Mouse (Mus musculus): Measurements from ENCODE around the gene Gdpd4. TPM values are rescaled to one million over a fixed set of nuclear protein-coding genes. Genes with fewer than 3 reads are reported as not detected.

Gdpd4 gene
- not detected for total RNA-seq (2021)

DNA sequence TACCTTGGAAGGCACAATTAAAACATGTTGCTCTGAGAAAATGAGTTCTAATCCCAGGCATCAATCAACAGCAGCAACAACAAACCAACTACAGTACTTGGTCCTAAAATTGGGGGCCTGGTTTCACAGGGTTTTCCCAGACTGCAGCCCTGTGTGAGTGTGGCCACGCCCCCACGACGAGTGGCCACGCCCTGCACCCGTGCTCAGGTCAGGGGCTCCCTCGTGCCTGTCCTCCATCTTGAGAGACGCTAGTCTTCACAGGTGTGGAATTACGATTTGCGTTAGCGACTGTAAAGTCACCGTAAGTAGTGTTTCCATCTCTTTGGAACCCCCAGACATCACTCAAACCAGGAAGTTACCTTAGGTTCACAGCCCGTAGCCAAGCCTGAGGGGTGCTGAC is at the start of gene Gdpd4:
Gene Gdpd4 (plus strand): TSS at position 214 of the 400 bp plus-strand sequence.
- intact Hi-C loops (cut with DNase I): no loop called here
- DNase-seq (ENCODE audit: extremely low spot score in 1 of 2, low spot score in 2 of 2): no peak

GRCm38 (mm10) chr7:97872396-97872795 is 47.4 kb upstream of the Gdpd4 start:
- intact Hi-C loops (cut with DNase I): no loop called here

GRCm38 (mm10) chr7:97873317-97873716 is 46.4 kb upstream of the Gdpd4 start:
- no peak for DNase-seq (ENCODE audit: extremely low spot score in 1 of 2, low spot score in 2 of 2)
- intact Hi-C loops (cut with DNase I): no loop called here

More at GRCm38 (mm10) chr7:97872396-97872795, 47.4 kb upstream of the Gdpd4 start:
- DNase-seq (ENCODE audit: extremely low spot score in 1 of 2, low spot score in 2 of 2): peak in 1 of 2 experiments; percentile 26

GRCm38 (mm10) chr7:97877846-97878538 is 41.8 kb upstream of the Gdpd4 start:
- intact Hi-C loops (cut with DNase I): no loop called here
- DNase-seq (ENCODE audit: extremely low spot score in 1 of 2, low spot score in 2 of 2): no peak

DNA sequence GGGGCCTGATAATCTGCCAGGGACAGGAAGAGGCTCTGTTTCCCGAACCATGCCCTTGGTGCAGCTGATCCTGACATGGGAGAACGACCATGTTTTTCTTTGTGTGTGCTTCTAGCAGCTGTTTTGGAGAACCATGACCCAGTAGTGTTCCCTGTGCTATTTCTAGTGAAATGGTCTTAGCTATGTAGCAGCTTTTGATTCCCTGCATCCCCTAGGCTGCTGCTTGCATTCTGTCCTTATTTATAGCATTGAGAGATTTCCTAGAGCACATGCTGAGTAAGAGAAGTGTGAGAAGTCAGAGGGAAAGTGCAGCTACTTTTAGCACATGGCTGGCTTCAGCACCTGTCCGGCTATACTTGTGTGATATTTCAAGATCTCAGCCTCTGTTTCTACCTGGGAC is 8.1 kb upstream of the Gdpd4 start:
- intact Hi-C loops (cut with DNase I): no loop called here
- DNase-seq (ENCODE audit: extremely low spot score in 1 of 2, low spot score in 2 of 2): no peak

DNA sequence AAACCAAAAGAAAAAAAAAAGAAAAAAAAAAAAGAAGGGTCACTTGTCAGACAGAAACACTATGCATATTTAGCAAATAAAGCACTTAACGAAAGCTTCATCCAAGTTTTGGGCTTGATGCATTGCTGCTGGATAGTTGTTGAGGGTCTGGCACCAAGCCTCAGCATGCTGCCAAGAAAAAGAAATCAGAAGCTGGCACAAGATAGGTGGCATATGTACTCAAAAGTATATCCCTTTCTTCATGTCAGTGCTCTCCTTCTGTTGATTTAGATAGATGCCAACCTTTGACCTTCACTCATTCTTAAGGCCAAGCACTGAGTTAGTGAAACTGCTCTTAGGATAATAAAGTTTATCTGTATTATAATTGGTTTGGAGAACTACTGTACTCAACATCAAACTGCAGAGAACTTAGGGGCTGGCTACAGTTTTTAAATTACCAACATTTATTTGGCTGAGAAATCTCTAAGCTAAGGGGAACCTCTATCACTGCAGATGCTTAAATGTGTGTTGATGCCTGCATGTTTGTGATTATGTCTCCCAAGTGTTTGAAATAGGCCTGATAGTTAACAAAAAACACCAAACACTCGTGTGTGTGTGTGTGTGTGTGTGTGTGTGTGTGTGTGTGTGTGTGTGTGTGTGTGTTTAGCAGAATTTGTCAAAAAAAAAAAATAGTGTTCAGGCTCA is 4.8 kb upstream of the Gdpd4 start:
- intact Hi-C loops (cut with DNase I): no loop called here
- peak in 1 of 2 experiments; percentile 38 for DNase-seq (ENCODE audit: extremely low spot score in 1 of 2, low spot score in 2 of 2)

DNA sequence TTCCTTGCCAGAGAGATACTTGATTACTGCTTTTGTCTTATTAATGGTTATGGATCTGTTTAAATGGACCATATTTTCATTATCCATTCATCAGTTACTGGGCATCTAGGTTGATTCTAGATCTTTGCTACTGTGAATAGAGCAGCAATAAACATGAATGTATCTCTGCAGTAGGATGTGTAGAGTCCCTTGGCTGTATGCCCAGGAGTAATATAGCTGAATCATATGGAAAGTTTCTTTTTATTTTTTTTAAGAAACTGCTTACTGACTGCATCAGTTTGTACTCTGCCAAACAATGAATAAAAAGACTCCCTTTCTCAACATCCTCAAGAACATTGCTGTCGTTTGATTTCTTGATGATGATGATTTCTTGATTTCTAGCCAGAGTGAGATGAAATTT is 6.1 kb downstream of the Gdpd4 start:
- intact Hi-C loops (cut with DNase I): no loop called here
- DNase-seq (ENCODE audit: extremely low spot score in 1 of 2, low spot score in 2 of 2): no peak

DNA sequence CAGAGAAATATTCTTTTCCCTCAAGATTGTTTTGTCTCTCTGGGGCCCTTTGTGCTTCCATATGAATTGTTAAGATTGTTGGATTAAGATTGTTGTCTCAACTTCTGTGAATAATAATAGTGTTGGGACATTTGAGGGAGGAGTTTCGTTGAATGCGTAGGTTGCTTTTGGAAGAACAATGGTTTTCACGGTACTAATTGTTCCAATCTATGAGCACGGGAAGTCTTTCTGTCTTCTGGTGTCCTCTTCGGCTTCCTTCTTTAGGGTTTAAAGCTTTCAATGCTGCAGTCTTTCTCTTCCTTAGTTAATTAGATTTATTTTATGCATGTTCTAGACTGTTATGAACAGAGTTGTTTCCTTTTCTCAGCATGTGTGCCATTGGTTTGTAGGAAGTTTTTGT is 7.2 kb downstream of the Gdpd4 start:
- DNase-seq (ENCODE audit: extremely low spot score in 1 of 2, low spot score in 2 of 2): no peak
- intact Hi-C loops (cut with DNase I): no loop called here

GRCm38 (mm10) chr7:97944485-97944884 is 24.7 kb downstream of the Gdpd4 start:
- intact Hi-C loops (cut with DNase I): no loop called here
- no peak for DNase-seq (ENCODE audit: extremely low spot score in 1 of 2, low spot score in 2 of 2)

DNA sequence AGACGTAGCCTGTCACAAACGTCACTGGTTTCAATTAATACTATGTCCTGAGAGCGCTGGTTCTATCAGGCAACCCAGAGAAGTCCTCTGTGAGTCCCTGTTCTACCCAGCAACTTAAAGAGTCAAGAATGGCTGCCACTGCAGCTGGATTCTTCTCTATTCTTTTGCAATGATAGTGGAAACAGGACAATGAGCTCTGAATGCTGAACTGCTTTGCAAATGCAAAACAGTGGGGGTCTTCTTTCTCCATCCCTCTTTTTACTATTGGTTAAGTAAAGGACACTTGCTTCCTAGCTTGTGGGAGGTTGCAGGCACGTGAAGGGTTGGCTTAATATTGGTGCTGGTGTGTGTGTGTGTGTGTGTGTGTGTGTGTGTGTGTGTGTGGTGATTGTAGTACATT is 52.7 kb downstream of the Gdpd4 start:
- no peak for DNase-seq (ENCODE audit: extremely low spot score in 1 of 2, low spot score in 2 of 2)
- intact Hi-C loops (cut with DNase I): no loop called here

DNA sequence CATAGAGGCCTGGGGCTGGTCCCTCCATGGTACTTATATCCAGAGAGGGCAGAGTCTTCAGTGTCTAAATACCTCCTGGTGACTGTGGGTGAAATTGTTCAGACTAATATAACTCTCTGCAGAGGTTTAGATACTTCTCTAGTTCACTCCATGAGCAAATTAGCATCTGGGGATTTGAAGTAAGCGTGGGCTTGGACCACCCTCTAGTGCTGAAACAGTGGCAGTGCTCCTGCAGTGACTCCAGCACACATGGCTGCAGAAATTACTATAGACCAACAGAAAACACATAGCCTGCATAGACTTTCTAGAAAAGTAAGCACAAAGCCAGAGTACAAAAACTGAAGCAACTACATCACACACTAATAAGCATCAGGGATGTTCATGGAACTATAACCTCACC is 57.7 kb downstream of the Gdpd4 start:
- intact Hi-C loops (cut with DNase I): loop anchor here (1.0 kb wide), 1 partner anchor 232 kb away; no protein-coding TSS in a partner anchor
- peak; percentile 50 to 60 for DNase-seq (ENCODE audit: extremely low spot score in 1 of 2, low spot score in 2 of 2)

DNA sequence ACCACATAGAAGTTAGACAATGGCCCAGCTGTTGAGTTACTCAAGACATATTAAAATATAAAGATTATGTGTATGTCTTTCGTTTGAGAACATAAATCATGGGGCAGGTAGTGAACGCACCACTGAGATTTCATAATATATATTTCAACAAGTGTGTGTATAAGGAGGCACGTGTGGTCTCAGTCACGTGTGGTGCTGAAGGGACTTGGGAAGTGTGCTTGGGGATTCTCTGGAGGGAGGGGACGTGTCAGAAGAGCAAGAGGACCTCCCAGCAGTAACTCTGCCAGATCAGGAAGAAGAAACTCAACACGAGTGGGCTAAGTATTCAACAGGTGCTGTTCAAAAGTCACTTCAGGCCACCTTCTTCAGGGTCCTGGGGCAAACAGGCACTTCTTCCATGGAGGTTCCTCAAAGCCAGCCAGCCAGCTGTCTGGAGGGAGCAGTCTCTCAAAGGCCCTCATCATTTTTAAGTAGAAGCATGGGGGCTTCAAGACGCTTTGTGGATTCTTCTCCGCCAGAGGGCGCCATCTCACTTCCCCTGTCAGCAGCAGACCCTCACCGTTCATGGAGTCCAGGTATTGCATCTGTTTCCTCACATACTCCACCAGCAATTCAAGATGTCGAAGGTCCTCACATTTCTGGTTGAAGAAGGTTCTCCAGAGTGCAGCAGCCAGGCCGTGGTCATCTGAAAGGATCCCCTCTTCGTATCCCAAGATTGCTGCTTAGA is 64.5 kb downstream of the Gdpd4 start:
- intact Hi-C loops (cut with DNase I): no loop called here
- DNase-seq (ENCODE audit: extremely low spot score in 1 of 2, low spot score in 2 of 2): peak in 1 of 2 experiments; percentile 34

GRCm38 (mm10) chr7:98002617-98003016 is 82.9 kb downstream of the Gdpd4 start:
- DNase-seq (ENCODE audit: extremely low spot score in 1 of 2, low spot score in 2 of 2): no peak
- intact Hi-C loops (cut with DNase I): no loop called here

GRCm38 (mm10) chr7:98048101-98048824 is 128.5 kb downstream of the Gdpd4 start:
- intact Hi-C loops (cut with DNase I): no loop called here
- no peak for DNase-seq (ENCODE audit: extremely low spot score in 1 of 2, low spot score in 2 of 2)

DNA sequence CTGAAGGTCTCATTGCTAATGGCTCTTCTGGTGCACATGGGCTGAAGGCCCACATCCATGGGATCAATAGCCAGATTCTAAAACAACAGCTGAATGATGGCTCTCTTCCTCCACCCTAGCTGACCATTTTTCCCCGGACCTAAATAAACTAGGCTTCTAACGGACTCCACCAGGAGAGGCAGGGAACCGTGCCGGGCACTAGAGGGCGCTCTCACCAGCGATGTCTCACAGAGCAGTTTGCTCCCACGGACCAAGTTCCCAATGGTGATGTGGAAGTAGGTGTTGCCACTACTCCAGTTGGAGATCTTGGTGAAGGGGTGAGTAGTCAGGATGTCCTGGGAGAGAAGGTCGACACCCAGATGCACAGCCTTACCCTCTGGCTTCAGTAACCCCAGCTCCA is 132.2 kb downstream of the Gdpd4 start:
- DNase-seq (ENCODE audit: extremely low spot score in 1 of 2, low spot score in 2 of 2): peak in 1 of 2 experiments; percentile 63
- intact Hi-C loops (cut with DNase I): no loop called here

DNA sequence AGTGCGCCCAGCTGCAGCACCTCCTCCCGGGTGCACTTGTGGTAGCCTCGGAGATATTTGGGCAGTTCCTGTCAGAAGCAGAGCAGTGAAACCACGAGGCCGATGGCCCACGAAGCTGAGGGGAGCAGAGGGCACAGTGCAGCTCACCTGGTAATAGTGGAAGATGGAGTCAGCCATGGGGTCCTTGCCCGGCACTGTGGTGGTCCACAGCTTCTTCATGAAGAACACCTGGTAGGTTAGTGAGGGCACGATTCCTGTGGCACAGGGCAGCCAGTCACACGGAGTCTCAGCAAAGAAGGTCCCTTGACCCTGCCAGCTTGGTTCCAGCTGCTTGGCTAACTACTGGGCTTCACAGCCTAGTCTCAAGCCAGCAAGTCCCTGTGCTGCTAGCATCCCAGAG is 134.7 kb downstream of the Gdpd4 start:
- DNase-seq (ENCODE audit: extremely low spot score in 1 of 2, low spot score in 2 of 2): no peak
- intact Hi-C loops (cut with DNase I): no loop called here

DNA sequence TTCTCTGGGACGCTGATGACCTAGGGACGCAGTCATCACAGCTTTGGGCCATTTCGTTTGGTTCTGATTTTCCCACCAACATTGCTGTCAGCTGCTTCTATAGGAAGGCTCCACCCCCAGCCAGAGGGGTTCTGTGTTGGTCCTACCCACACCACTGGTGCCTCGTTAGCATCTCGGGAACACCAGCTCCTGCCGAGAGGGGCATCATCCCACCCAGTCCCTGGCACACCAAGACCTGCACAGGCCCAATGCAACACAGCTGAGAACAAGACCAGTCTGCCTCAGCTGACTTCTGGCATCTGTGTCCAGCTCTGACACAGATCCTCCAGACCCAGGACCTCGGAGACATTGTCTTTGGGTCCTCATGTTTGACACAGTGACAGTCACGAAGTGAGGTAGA is 135.2 kb downstream of the Gdpd4 start:
- intact Hi-C loops (cut with DNase I): no loop called here

DNA sequence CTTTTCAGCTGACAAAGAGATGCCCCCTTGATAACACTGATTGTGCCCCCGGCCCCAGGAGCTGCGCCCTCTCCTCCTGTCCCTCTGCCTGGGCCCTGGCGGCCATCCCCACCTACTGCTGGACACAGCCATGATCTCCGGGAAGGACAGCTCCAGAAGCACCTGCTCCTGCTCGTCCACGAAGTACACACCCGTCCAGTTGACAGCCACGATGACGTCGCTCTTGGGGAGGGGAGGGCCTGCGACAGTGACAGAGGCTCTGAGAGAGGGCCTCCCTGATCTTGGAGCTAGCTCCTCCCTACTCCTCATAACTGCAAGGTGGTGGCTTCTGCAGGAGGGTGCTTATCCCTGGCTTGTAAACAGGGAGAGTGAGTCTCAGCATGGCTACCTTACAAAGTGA is 146.5 kb downstream of the Gdpd4 start:
- intact Hi-C loops (cut with DNase I): no loop called here
- no peak for DNase-seq (ENCODE audit: extremely low spot score in 1 of 2, low spot score in 2 of 2)

More for the DNA sequence above, 135.2 kb downstream of the Gdpd4 start:
- DNase-seq (ENCODE audit: extremely low spot score in 1 of 2, low spot score in 2 of 2): no peak

DNA sequence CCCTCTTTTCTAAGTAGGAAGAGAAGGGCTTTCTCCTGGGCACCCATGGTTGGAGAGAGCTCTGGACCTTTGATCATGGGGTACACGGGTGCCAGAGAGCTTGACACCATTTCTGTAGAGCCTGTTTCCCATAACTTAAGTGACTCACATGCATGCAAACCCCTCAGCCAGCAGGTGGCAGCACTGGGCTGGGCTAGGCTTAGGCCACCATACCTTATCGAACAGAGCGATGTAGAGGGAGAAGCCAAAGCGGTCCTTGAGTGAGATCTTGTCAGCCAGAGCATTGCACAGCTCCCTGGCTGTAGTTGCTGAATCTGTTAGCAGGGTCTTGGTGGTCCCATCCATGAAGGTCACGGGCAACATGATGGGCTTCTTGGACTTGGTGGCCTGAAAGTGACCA is 151.9 kb downstream of the Gdpd4 start:
- DNase-seq (ENCODE audit: extremely low spot score in 1 of 2, low spot score in 2 of 2): peak; percentile 30 to 84
- intact Hi-C loops (cut with DNase I): loop anchor here (5.0 kb wide), 1 partner anchor 46 kb away; the partner anchor contains the start of gene Myo7a
